Mouse (Mus musculus): ENCODE data around the gene Slc35c2.

Slc35c2 gene

GRCm38 (mm10) chr2:165240371-165240770, 47.3 kb downstream of the Slc35c2 start:
- no peak for DNase-seq (ENCODE audit: extremely low read depth, low read depth, low spot score)

GRCm38 (mm10) chr2:165239533-165240144, 48.0 kb downstream of the Slc35c2 start:
- no peak for DNase-seq (ENCODE audit: extremely low read depth, low read depth, low spot score)

- DNase-seq (ENCODE audit: extremely low read depth, low read depth, low spot score): no peak
Observed at GRCm38 (mm10) chr2:165238416-165239145, 49.1 kb downstream of the Slc35c2 start.

- DNase-seq (ENCODE audit: extremely low read depth, low read depth, low spot score): no peak
Observed at GRCm38 (mm10) chr2:165234613-165235291, 52.9 kb downstream of the Slc35c2 start, which contains the start of gene Cdh22. Gene Cdh22 (minus strand): TSS chr2:165234853.

GRCm38 (mm10) chr2:165234291-165234612, 53.4 kb downstream of the Slc35c2 start:
- no peak for DNase-seq (ENCODE audit: extremely low read depth, low read depth, low spot score)

- no peak for DNase-seq (ENCODE audit: extremely low read depth, low read depth, low spot score)
Observed at GRCm38 (mm10) chr2:165233491-165234290, 54.0 kb downstream of the Slc35c2 start.

- DNase-seq (ENCODE audit: extremely low read depth, low read depth, low spot score): no peak
Observed at GRCm38 (mm10) chr2:165229050-165229449, 58.6 kb downstream of the Slc35c2 start.
